Mouse (Mus musculus) forebrain, embryonic 10.5 days (tissue): ENCODE measurements at regions not wholly inside any gene's neighbourhood (a gene's known extent, or its start where the extent isn't known, plus 50 kb on each side); places are given as distances from the start of the nearest gene placed in this dataset.

Source experiments
- DNase-seq: peaks from one replicate; pipeline ENCODE4 v3.0.0-alpha.2; 2017; ENCODE audit warnings: low spot score; ENCODE audit errors: extremely low spot score
- H3K27ac ChIP-seq: fragments of 300-500 bp; sonication (generic); 2 replicates; pipeline ENCODE4 v1.5.1; 2016; ENCODE audit warnings: mild to moderate bottlenecking
- H3K27me3 ChIP-seq: fragments of 300-500 bp; sonication (generic); 2 replicates; pipeline ENCODE4 v1.6.1; 2016; ENCODE audit warnings: mild to moderate bottlenecking; ENCODE audit not compliant: poor library complexity, severe bottlenecking
- H3K36me3 ChIP-seq: fragments of 300-500 bp; sonication (generic); replicated peaks from 2 replicates; pipeline ENCODE4 v1.6.1; 2016; ENCODE audit warnings: mild to moderate bottlenecking, moderate library complexity
- H3K4me1 ChIP-seq: fragments of 300-500 bp; sonication (generic); 2 replicates; pipeline ENCODE4 v1.6.1; 2016
- H3K4me3 ChIP-seq: fragments of 300-500 bp; sonication (generic); 2 replicates; pipeline ENCODE4 v1.5.1; 2016; ENCODE audit warnings: mild to moderate bottlenecking, moderate library complexity
- H3K9me3 ChIP-seq: fragments of 300-500 bp; sonication (generic); 2 replicates; pipeline ENCODE4 v1.6.1; 2016; ENCODE audit warnings: mild to moderate bottlenecking, moderate library complexity
- WGBS: fragments of 180-500 bp; shearing (Covaris S2); methylation state at CpG from one replicate; pipeline ENCODE4 v1.1.7; 2016; 5-methylcytosine and 5-hydroxymethylcytosine counted together

DNA sequence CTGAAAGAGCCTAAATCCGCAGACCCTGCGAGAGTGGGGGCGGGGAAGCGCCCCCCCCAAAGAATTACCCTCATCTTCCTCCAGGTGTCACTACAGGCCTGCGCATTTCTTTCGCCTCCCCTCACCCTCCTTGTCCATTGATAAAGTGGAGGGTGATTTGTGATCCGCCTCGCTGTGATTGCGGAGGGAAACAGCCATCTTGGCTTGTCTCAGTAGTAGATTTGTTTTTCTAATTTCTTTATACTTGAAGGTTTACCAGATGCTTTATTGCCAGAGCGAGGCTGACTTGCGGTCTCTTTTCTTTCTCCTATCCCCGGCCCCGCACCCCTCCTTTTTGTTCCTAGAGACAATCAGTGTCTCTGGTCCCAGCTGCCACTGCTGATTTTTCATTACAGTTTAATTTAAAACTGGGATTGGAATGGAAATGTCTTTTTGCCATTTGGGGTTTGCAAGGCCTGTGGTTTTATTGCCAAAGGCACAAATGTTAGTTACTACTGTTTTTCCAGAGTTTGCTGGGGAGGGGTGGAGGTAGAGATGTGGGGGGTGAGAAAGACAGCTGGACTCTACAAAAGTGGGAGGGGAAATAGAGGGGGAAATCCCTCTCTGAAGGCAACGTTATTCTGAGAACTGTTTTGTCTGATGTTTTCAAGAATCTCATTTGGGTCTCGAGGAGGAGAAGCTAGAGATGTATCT, 161.7 kb downstream of the Icos start:
- Histone ChIP-seq H3K4me1 (peaks cover 64% of the 10 kb centered on the region), H3K36me3 (no peaks in the 10 kb centered on the region), H3K9me3 (no peaks in the 10 kb centered on the region), H3K4me3 (peak overlapping the region; percentile 37), H3K27ac (peak overlapping the region; percentile 81), H3K27me3 (peaks cover 39% of the 10 kb centered on the region)
- 9% methylated on average over 15 of the region's 15 CpGs for WGBS
- peak; percentile 69 for DNase-seq

DNA sequence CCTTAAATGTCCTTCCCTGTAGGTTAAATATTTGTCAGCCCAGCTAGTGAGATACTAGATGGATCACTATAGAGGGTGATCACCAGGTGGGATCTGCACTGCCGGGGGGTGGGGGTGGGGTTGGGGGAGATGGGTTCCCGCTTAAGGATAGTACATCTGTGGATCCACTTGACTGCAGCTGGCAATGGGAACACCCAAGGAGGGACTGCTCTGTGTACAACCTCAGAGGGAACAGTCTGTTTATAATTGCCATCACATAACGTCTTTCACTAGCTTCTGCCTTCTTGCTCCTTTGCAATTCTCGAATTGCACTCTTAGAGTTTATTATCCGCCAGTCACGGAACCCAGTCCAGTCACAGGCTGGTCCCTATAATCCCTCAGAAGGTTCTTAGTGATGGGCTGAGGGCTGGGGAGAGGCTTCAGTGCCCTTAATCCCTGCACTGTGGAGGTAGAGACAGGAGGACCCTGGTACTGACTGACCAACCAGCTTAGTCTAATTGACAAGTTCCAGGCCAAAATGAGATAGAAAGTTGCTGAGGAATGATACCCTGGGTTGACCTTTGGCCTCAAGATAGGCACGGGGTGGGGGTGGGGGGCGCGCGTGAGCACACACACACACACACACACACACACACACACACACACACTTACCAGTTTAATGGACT, 162.4 kb downstream of the Icos start:
- DNase-seq = no peak
- peak overlapping the region; percentile 81 for H3K27ac ChIP-seq
- no peaks in the 10 kb centered on the region for H3K36me3 ChIP-seq
- 32% methylated on average over 10 of the region's 10 CpGs for WGBS
- H3K9me3 ChIP-seq = no peaks in the 10 kb centered on the region
- peaks cover 45% of the 10 kb centered on the region for H3K27me3 ChIP-seq
- H3K4me3 ChIP-seq = no peak overlapping the region
- H3K4me1 ChIP-seq = peaks cover 70% of the 10 kb centered on the region

DNA sequence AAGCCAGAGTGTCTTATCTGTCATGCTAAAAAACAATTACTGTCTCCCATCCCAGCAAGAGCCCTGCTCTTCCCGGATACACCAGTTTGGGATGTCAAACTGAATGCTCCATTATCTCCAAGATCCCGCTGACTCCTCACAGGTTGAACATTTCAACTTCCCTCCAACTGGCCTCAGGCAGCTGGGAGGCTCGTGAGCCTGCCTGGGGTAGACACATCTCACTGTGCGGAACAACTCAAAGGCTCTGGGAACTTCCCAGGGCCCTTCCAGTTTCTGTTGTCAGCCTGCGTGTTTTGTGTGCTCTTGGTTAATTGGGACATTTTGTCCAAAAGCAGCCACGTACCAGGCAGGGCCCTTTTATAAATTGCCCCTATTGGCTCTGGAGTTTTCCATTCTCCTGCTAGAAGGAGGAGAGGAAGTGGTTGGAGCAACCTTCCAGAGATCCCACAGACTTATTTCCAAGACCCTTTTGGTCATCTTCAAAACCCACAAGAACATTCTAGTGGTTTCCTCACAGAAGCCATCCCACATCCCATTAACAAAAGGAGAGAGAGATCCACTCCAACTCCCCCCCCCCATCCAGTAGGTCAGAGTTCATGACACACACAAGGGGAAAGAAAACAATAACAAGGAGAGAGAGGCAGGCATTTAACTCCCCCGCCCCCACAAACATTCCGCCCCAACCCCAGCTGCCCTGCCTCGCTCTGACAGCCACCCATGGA, 163.3 kb downstream of the Icos start:
- WGBS = 10% methylated on average over 9 of the region's 9 CpGs
- Histone ChIP-seq H3K9me3 (no peaks in the 10 kb centered on the region), H3K36me3 (no peaks in the 10 kb centered on the region), H3K4me1 (peaks cover 76% of the 10 kb centered on the region), H3K27ac (peak overlapping the region; percentile 81), H3K4me3 (no peak overlapping the region), H3K27me3 (peaks cover 53% of the 10 kb centered on the region)
- peak; percentile 27 for DNase-seq

DNA sequence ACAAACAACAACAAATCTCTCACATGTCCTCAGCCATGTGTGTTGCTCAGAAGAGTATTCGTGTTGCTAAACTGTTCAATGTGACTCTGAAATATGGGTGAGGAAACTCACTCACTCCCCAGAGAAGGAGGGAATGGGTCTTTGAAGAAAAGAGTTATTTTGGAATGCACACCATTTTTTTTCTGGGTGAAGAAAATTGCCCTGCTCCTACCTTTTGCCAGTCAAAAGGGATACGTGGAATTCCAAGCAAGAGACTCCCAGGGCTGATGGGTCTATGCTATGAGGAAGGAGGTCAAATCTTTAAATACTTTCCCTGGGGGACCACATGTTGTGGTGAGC, 163.8 kb downstream of the Icos start:
- H3K4me1 ChIP-seq = peaks cover 80% of the 10 kb centered on the region
- no peaks in the 10 kb centered on the region for H3K36me3 ChIP-seq
- DNase-seq = no peak
- H3K4me3 ChIP-seq = no peak overlapping the region
- H3K9me3 ChIP-seq = no peaks in the 10 kb centered on the region
- peak overlapping the region; percentile 81 for H3K27ac ChIP-seq
- WGBS = 27% methylated on average over 2 of the region's 2 CpGs
- H3K27me3 ChIP-seq = peaks cover 53% of the 10 kb centered on the region

DNA sequence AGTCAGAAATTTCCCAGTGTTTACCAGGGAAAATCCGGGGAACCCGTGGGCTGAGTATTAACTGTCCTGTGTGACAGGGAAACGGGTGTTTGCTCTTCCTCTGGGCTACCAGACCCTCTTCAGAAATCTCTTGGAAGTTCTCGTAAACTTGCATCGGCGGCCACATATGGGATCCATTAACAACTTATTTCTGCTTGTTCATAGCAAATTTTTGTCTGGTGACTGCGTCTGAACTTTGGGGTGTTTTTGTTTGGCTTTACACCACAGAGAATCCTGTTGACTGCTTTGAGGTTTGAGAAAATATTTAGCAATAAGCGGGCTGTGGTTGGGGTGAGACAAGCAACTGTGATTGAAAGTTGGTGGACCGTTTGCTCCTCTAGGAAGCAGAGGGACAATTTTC, 164.2 kb downstream of the Icos start:
- H3K27ac ChIP-seq = peak overlapping the region; percentile 81; the same call in 1 of the 2 replicates
- peaks cover 84% of the 10 kb centered on the region for H3K4me1 ChIP-seq
- H3K27me3 ChIP-seq = peaks cover 56% of the 10 kb centered on the region
- no peaks in the 10 kb centered on the region for H3K9me3 ChIP-seq
- no peaks in the 10 kb centered on the region for H3K36me3 ChIP-seq
- 46% methylated on average over 9 of the region's 9 CpGs for WGBS
- peak; percentile 26 for DNase-seq
- H3K4me3 ChIP-seq = no peak overlapping the region

DNA sequence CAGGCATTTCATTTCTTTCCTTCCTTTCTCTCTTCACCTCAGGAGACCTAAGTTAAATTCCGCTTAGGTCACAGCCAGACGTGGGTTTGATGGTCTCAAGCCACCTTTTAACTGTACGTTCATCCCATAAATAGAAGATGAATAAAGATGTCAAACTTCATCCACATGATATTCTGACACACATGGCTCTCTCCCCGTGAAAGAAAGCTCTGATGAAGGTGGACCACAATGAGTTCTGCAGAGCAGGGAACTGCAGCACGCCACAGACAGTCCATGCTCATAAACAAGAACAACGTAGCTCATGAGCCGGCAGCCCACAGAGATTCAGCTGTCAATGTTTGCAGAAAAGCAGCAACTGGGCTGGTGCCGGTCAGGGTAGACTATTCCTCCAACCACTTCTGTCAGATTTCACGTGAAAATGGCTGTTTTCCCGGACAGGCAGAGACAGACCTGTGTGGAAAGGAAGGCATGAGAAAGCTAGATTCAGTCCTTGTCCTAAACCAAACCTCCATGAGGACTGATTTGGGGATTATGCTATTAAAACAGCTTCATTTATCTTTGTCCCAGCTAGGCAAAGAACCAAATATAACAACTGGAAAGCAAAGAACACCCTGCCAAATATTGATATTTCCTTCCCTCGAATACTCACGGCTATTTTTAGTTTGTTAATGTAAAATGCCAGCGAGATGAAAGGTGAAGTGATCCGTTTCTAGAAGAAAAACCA, 165.5 kb downstream of the Icos start:
- no peak for DNase-seq
- 45% methylated on average over 14 of the region's 14 CpGs for whole genome bisulfite sequencing
- H3K4me1 ChIP-seq = peaks cover 81% of the 10 kb centered on the region
- no peak overlapping the region for H3K4me3 ChIP-seq
- peaks cover 62% of the 10 kb centered on the region for H3K27me3 ChIP-seq
- H3K27ac ChIP-seq = 0 out of 2 replicates have a peak overlapping the region, but pooled peaks have one; percentile 15
- no peaks in the 10 kb centered on the region for H3K36me3 ChIP-seq
- no peaks in the 10 kb centered on the region for H3K9me3 ChIP-seq

DNA sequence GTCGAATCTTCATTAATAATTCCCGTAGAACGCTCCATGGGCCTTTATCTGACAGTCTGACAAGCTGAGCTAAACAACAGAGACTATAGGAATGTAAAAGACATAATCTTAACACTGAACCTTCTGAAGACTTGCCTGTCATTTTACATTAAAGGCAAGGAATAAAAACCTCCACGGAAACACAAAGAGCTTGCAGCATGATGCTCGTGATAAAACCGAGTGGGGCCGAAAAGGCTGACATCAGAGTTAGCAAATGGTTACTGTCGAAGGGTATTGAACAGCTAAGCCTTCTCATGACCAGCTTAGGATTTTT, 166.0 kb downstream of the Icos start:
- H3K4me1 ChIP-seq = peaks cover 81% of the 10 kb centered on the region
- no peaks in the 10 kb centered on the region for H3K36me3 ChIP-seq
- WGBS = 75% methylated on average over 8 of the region's 8 CpGs
- no peak overlapping the region for H3K27ac ChIP-seq
- no peak overlapping the region for H3K4me3 ChIP-seq
- H3K27me3 ChIP-seq = peaks cover 63% of the 10 kb centered on the region
- H3K9me3 ChIP-seq = no peaks in the 10 kb centered on the region
- no peak for DNase-seq

DNA sequence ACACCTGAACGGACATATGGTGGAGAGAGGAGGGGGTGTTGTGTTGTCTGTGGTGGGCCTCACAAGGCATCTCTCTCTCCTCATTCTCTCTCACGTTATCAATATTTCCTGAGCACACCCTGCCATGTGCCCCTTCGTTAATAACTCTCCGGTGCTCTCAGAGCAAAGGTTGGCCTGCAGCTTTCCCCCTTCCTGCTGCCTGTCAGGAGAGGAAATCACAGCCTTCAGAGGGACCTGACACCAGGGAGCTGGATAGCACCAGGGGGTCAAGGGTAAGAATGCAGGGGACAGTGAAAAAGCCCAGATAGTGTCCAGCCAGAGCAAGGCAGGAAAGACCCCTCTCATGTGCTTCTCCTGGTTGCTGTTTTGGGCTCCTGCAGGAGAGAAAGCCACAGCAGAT, 167.3 kb downstream of the Icos start:
- WGBS = 61% methylated on average over 4 of the region's 4 CpGs
- Histone ChIP-seq H3K4me3 (no peak overlapping the region), H3K27me3 (peaks cover 64% of the 10 kb centered on the region), H3K4me1 (peaks cover 71% of the 10 kb centered on the region), H3K27ac (peak overlapping the region; percentile 74), H3K36me3 (no peaks in the 10 kb centered on the region), H3K9me3 (no peaks in the 10 kb centered on the region)
- no peak for DNase-seq

DNA sequence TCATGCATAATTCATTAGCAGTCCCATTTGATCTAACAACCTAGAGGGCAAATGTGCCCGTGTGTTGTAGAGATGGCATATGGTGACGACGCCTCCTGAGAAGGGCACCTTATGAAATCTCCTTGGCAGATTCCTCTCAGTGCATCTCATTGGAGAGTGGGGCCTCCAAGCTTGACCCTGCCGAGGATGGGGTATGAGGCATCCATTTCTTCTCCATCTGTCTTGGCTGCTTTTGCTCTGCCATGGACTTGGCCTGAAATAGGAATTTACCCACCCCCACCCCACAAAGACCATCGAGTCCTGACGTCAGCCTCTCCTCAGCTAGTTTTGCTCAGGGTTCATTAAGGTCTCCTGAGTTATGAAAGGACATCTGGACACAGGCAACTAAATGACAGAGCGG, 167.8 kb downstream of the Icos start:
- H3K4me1 ChIP-seq = peaks cover 65% of the 10 kb centered on the region
- no peak overlapping the region for H3K27ac ChIP-seq
- 54% methylated on average over 7 of the region's 7 CpGs for whole genome bisulfite sequencing
- no peaks in the 10 kb centered on the region for H3K9me3 ChIP-seq
- H3K27me3 ChIP-seq = peaks cover 58% of the 10 kb centered on the region
- no peak overlapping the region for H3K4me3 ChIP-seq
- H3K36me3 ChIP-seq = no peaks in the 10 kb centered on the region
- no peak for DNase-seq

DNA sequence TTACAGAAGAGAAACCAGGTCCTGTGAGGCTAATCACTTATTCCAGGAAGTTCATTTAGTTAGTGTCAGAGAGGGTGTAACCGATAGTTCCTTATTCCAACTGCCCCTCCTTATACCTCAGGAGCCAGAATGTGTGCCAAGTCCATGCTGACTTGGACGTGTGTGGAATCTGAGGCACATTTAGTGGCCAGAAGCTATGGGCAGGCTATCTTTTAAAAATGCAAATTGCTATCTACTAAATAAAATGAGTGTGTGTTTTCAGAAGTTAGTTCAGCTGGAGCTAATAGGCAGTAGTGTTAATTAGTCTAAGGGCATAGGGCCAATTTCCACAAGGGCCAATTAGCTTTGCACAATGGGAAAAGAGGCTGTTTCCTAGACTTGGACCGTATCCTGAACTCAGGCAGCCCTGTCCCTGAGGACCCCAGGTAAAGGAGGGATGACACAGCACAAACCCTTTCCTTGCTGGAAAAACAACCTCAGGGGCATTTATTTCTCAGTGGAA, 168.5 kb downstream of the Icos start:
- H3K4me3 ChIP-seq = no peak overlapping the region
- H3K27me3 ChIP-seq = peaks cover 53% of the 10 kb centered on the region
- no peaks in the 10 kb centered on the region for H3K36me3 ChIP-seq
- no peak overlapping the region for H3K27ac ChIP-seq
- WGBS = 39% methylated on average over 3 of the region's 3 CpGs
- no peak for DNase-seq
- peaks cover 58% of the 10 kb centered on the region for H3K4me1 ChIP-seq
- no peaks in the 10 kb centered on the region for H3K9me3 ChIP-seq

DNA sequence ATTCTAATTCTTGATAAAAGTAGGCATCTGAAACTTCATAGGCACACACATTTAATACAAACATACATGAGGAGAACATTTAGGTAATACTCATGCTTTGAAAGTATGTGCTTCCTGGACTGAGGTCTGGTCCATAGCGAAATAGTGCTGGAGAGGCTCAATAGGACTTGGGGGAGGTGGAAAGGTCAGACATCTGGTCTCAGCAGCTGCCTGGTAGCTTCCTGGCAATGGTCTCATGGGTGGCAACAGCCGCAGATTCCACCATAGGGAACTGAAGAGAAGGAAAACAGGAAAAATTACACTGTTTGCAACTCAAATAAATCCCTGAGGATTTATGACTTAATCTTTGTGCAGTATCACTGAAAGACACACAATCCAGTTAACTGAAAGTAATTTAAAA, 174.0 kb downstream of the Icos start:
- Histone ChIP-seq H3K27ac (no peak overlapping the region), H3K4me1 (peaks cover 9% of the 10 kb centered on the region), H3K4me3 (no peak overlapping the region), H3K36me3 (no peaks in the 10 kb centered on the region), H3K27me3 (peaks cover 21% of the 10 kb centered on the region), H3K9me3 (no peaks in the 10 kb centered on the region)
- no peak for DNase-seq
- WGBS = 65% methylated on average over 2 of the region's 2 CpGs

DNA sequence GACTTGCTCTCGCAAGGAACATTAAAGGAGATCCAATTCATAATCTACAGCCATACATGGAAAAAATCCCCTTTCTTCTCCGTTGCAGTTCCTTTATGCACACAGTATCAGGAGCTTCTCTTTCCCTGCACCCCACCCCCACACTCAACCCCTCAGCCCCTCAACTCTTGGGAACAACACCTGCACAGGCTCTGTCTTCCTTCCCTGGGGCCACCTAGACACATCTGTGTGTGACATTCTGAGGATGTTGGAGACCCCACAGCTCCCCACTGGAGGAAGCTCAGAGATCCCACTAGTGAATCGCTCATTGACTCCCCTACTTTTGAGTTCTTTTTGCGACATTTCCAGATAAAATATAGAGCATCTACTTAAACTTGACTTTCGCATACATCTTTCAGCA, 174.4 kb downstream of the Icos start:
- Histone ChIP-seq H3K9me3 (no peaks in the 10 kb centered on the region), H3K4me3 (no peak overlapping the region), H3K4me1 (peaks cover 4% of the 10 kb centered on the region), H3K36me3 (no peaks in the 10 kb centered on the region), H3K27ac (peak overlapping the region; percentile 54; the same call in 1 of the 2 replicates), H3K27me3 (peaks cover 17% of the 10 kb centered on the region)
- 88% methylated on average over 5 of the region's 5 CpGs for WGBS
- no peak for DNase-seq
